Mouse (Mus musculus): ENCODE data around the gene Gm21905. TPM values are rescaled to one million over a fixed set of nuclear protein-coding genes. Genes with fewer than 3 reads are reported as not detected.
A peak's percentile ranks its signal among the peaks of the same experiment; 100 is the strongest.

The Gm21905 gene
- not detected in 2 replicates for total RNA-seq (2017)

DNA sequence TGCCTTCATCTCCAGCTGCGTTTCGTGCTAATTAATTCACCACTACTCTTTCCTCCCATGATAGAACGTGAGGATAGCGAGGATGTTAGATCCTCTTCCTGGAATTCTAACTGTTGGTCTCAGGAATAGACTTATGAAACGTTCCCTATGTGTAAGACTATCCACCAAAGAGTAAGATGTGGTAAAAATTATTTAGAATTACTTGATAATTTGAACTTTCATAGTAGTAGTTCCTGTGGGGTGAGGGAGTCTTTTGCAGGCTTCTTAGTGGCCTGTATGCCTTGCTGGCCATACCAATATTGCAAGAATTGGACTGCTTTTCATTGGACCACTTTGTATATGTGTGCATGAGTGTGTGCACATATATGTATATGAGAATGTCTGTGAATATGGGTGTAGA, at the start of gene Gm21905:
TSS of gene Gm21905 (minus strand) at position 101 of the 400 bp plus-strand sequence.
- ATAC-seq (replicated peaks; ENCODE audit: low read depth, poor library complexity, severe bottlenecking): no peak

DNA sequence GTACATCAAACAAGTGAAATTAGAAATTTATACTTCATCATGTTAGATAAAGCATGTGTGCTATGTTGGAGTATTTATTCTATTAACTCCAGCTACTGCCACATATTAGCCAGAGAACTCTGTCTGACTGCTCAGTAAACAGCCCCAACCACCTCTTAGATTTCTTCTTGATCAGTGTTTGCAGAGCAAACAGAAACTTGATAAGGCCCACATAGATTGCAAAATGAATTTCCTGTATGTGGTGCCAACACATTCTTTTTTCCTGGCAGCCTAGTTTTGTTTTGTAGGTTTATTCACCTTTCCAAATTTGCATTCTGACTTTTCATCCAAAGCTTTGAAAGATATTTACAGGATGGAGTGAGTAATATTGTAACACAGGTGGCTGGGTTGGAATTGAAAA, 44.2 kb upstream of the Gm21905 start:
- no peak for ATAC-seq (replicated peaks; ENCODE audit: low read depth, poor library complexity, severe bottlenecking)

- ATAC-seq (replicated peaks; ENCODE audit: low read depth, poor library complexity, severe bottlenecking): peak; percentile 63; the same call in 1 of the 2 replicates
Observed at GRCm38 (mm10) chr5:67981946-67982526, 35.8 kb upstream of the Gm21905 start.

DNA sequence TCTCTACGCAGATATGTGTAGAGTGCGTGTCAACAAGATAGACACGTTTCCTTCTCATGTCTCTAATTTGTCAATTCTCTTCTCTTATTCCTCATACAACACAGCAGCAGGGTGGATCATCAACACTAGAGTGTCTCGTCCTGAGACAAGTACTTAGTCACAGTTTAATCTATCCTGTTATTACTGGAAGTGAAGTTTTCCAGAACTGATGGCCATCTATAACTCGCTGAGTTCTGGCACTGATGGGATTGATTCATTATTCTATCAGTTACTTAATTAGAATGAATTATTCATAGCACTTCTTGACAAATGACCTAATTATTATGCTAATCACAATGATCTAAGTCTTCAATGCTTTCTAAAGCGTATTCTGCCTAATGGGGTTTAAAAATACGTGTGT, 23.3 kb upstream of the Gm21905 start:
- ATAC-seq (replicated peaks; ENCODE audit: low read depth, poor library complexity, severe bottlenecking): no peak

DNA sequence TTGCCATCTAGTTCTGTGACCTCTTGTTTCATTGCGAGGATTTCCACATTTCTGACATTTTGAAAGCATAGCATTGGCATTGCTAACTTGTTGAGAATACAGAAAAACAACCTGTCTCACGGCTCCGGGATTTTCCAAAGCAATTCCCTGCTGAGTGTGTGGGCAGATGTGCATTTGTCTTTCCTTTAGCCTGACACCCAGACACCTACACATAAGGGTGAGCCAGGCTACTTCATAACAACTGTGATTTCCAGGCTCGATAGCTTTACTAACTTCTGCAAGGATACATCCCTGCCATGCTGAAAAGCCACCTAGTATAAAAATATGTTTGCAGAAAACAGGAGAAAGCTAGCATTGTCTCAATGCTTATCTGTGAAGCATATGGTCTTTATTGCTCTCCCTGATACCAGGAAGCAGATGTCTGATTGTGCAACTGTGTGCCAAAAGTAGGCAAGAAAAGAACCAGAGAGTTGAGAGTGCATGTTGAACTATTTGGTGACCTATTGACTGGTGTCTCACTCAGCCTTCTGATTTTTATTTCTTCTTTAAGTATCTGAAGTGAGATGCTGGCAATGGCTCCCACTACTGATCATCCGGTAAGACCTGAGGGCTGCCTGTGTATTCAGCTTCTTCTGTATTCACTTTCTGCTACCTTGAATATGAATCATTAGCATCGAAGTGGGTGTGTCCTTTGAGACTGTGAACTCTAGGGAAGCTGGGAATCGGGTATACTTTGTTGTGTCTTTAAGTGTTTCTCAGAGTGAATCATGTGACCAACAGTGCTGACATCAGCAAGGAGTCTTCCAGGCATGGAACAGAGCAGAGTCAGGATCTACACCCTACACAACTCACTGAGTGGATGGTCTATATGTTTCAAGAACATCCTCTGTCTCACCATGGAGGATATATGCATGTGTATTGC, 15.7 kb upstream of the Gm21905 start:
- ATAC-seq (replicated peaks; ENCODE audit: low read depth, poor library complexity, severe bottlenecking): peak; percentile 83

- no peak for ATAC-seq (replicated peaks; ENCODE audit: low read depth, poor library complexity, severe bottlenecking)
Observed at GRCm38 (mm10) chr5:67955486-67955885, 9.3 kb upstream of the Gm21905 start.

GRCm38 (mm10) chr5:67954097-67954496, 7.9 kb upstream of the Gm21905 start:
- ATAC-seq (replicated peaks; ENCODE audit: low read depth, poor library complexity, severe bottlenecking): no peak

DNA sequence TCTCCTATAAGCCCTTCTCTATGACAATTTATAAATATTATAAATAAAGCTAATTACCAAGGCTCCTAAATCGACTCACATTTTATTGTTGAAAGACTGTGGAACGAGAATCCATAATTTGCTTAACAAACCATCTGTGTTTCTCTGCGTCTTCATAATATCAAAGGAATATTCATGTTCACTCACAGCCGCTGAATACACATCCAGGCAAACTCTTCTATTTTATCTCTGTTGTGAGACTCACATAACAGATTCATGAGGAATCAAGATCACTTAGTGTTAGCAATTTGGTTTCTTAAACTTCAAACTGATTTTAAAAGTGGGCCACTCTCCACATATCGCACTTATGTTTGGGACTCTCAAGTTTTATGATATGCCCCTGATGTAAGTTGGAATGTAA, 1.9 kb upstream of the Gm21905 start:
- ATAC-seq (replicated peaks; ENCODE audit: low read depth, poor library complexity, severe bottlenecking): no peak

DNA sequence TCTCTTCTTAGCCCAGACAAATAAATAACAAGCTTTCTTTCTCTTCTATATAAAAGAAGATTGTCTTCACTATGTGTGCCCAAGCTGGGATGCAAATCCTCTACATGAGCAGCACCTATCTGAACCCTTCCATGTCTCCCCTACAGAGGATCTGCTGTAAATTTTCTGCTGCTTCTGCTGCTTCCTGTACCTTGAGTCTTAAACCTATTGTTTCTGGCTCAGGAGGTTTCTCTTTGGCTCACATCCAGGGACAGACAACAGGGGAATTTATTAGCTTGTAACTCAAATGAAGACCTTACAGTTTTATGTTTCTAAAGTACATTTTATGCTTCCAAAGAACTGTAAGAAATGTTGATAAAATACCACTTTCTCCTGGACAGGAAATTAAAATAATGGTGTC, 785 bp upstream of the Gm21905 start:
- ATAC-seq (replicated peaks; ENCODE audit: low read depth, poor library complexity, severe bottlenecking): no peak

DNA sequence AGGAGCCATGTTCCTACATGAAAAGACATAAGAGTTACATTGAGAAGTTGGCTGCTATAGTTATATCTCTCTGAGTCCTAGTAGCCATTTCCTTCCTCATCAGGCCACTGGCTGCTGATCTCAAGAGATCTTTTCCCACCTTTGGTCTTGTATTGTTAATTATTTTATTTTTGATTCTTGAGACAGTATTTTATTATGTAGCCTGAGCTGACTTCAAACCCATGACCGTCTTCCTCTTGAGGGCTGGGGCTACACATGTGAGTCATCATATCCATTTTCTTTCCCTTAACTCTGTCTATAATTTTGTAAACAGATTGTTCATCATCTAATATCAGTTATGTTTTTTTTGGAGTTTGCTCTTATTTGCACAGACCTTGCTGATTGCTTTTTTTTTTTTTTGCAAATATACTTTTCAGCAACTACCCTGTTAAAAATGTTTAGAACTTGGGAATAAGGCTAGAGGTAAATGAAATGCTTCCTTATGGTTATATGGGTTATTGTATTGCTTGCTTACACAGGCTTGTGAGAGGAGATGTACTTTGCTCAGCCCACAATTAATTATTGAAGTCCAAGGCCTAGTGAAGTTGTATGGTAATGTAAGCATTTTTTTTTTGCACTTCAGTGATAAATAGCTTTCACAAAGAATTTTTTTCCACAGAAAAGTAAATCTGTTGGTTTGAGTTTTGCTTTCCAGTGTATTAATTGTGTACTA, 2.0 kb downstream of the Gm21905 start:
- no peak for ATAC-seq (replicated peaks; ENCODE audit: low read depth, poor library complexity, severe bottlenecking)

GRCm38 (mm10) chr5:67943199-67943598, 3.0 kb downstream of the Gm21905 start:
- peak; percentile 89 for ATAC-seq (replicated peaks; ENCODE audit: low read depth, poor library complexity, severe bottlenecking)

- ATAC-seq (replicated peaks; ENCODE audit: low read depth, poor library complexity, severe bottlenecking): no peak
Observed at GRCm38 (mm10) chr5:67941369-67941768, 4.9 kb downstream of the Gm21905 start, which contains the start of gene Gm5108. TSS of gene Gm5108 (plus strand) at chr5:67941669.

DNA sequence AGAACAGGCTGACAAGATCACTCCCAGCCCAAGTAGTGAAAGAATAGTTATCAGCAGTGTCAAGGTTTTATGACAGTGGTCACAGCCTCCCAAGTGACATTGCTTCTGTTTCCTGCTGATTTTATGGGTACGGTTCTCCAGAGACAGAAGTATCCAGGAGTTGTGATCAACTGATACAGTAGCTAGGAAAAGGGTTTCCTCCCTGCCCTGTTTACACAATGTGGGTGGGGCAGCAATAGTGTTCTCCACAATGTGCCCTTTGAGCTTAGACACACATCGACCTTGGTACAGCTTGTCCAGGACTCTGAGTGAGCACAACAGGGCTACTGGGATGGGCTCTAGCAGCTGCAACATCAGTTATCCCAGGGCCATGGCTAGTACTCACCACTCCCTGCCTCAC, 14.6 kb downstream of the Gm21905 start:
- peak; percentile 81 for ATAC-seq (replicated peaks; ENCODE audit: low read depth, poor library complexity, severe bottlenecking)

GRCm38 (mm10) chr5:67930584-67930983, 15.6 kb downstream of the Gm21905 start:
- peak; percentile 66 for ATAC-seq (replicated peaks; ENCODE audit: low read depth, poor library complexity, severe bottlenecking)

- ATAC-seq (replicated peaks; ENCODE audit: low read depth, poor library complexity, severe bottlenecking): no peak
Observed at GRCm38 (mm10) chr5:67904555-67904954, 41.7 kb downstream of the Gm21905 start.

- ATAC-seq (replicated peaks; ENCODE audit: low read depth, poor library complexity, severe bottlenecking): no peak
Observed at GRCm38 (mm10) chr5:67898921-67899320, 47.3 kb downstream of the Gm21905 start.

DNA sequence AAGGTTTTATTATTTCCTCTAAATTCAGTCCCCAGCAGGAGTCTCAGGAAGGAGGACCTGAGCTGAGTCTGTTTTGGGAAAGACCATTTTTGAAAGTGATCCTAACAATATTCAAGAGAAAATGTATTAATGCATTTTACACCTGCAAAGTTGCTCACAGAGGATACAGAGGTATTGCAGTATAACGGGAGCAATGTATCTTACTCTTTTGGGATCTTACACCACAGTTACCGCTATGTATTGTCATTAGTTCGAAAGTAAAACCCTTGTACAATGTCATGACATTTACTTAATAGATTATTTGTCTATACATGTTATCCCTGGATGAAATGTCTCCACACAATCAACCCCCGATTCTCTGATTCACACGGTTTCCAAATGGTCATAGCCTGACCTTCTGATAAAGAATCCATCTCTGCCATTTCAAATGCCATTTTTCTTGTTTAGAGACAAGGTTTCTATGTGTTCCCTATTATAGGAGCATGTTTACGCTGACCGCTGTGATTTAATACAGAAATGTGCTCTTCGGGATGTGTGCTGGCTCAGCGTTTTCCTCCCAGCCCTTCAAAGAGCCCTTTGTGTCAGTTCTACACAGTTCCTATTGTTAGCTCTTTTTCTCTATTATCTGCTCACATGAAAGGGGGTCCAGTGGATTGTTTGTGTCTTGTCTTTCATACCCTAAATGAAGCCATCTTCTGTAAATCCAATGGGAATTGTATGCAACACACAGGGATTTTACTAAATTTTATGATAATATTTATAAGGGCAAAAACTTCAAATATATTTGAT, 61.6 kb downstream of the Gm21905 start:
- no peak for ATAC-seq (replicated peaks; ENCODE audit: low read depth, poor library complexity, severe bottlenecking)

DNA sequence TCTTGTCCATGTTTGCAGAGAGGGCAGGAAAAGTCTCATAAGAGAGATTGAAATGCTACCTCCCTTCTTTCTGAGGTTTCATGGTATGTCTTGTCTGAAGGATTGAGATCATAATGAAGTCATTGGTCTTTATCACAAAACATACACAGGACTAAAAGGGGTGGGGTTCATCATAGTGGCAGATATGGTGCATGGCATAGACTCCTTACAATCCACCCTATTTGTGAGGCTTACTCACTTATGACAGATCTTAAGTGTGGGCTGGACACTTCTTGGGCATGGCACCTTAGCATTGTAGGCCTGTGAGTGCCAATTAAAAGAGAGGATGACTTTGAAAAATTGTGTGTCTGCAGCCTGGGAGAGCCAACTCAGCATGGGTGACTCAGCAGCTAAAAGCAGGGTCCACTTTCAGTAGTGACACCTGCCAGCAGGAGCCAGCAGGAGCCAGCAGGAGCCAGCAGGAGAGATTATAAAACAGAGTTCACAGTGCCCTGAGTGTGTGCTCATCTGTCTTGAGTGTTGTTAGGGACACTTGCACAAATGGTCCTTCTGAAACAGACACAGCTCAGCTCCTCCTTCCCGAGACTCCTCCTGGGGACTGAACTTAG, 62.6 kb downstream of the Gm21905 start:
- ATAC-seq (replicated peaks; ENCODE audit: low read depth, poor library complexity, severe bottlenecking): peak; percentile 58; the same call in 1 of the 2 replicates

All from common myeloid progenitor, adult 5-6 weeks (primary cell).